Mouse (Mus musculus) hindbrain, embryonic 11.5 days (tissue): Measurements from ENCODE around the gene Gzmc. TPM values are rescaled to one million over a fixed set of nuclear protein-coding genes. Genes with fewer than 3 reads are reported as not detected.
"Not testable (repeated sequence)": the region's sequence is repeated elsewhere in the genome, so short reads cannot be mapped to it uniquely, and the experiment has no call there.

ENCODE experiments used
- ATAC-seq: fragments of 200-750 bp; cut with Nextera tagmentation; 2 replicates; pipeline ENCODE4 v1.8.0; 2017; ENCODE audit warnings: mild to moderate bottlenecking, moderate TSS enrichment, moderate library complexity; ENCODE audit not compliant: low FRiP score
- DNase-seq: peaks from one replicate; pipeline ENCODE4 v3.0.0-alpha.2; 2015; ENCODE audit warnings: low spot score
- H3K27ac ChIP-seq: fragments of 300-500 bp; sonication (generic); 2 replicates; pipeline ENCODE4 v1.5.1; 2014; ENCODE audit warnings: mild to moderate bottlenecking, low read depth, low read length
- H3K27me3 ChIP-seq: fragments of 300-500 bp; sonication (generic); 2 replicates; pipeline ENCODE4 v1.6.1; 2014; ENCODE audit warnings: mild to moderate bottlenecking, low read length, moderate library complexity, mixed read lengths; ENCODE audit not compliant: control insufficient read depth, insufficient read depth
- H3K36me3 ChIP-seq: fragments of 300-500 bp; sonication (generic); 2 replicates; pipeline ENCODE4 v1.6.1; 2014; ENCODE audit warnings: mild to moderate bottlenecking, low read length, moderate library complexity, mixed read lengths; ENCODE audit not compliant: control insufficient read depth, insufficient read depth
- H3K4me1 ChIP-seq: fragments of 300-500 bp; sonication (generic); replicated peaks from 2 replicates; pipeline ENCODE4 v1.6.1; 2014; ENCODE audit warnings: low read length, mixed read lengths; ENCODE audit not compliant: control insufficient read depth, insufficient read depth
- H3K4me2 ChIP-seq: fragments of 300-500 bp; sonication (generic); replicated peaks from 2 replicates; pipeline ENCODE4 v1.6.1; 2014; ENCODE audit warnings: mild to moderate bottlenecking, low read depth, low read length
- H3K4me3 ChIP-seq: fragments of 300-500 bp; sonication (generic); 2 replicates; pipeline ENCODE4 v1.5.1; 2014; ENCODE audit warnings: low read depth, low read length
- H3K9ac ChIP-seq: fragments of 300-500 bp; sonication (generic); 2 replicates; pipeline ENCODE4 v1.6.1; 2014; ENCODE audit warnings: low read depth, low read length
- H3K9me3 ChIP-seq: fragments of 300-500 bp; sonication (generic); 2 replicates; pipeline ENCODE4 v1.6.1; 2016; ENCODE audit warnings: low read length; ENCODE audit not compliant: control insufficient read depth
- WGBS: fragments of 180-500 bp; shearing (Covaris S2); extraction: QIAGEN DNeasy Blood & Tissue Kit; methylation state at CpG from one replicate; pipeline ENCODE4 v1.1.7; 2014; 5-methylcytosine and 5-hydroxymethylcytosine counted together
- polyA plus RNA-seq: library from polyadenylated mRNA; unstranded; fragments of >200 nt; fragmentation: Nextera tagmentation; extraction: Ambion mirVana; gene quantifications from 2 replicates; pipeline ENCODE4 v1.2.1, GENCODE M21; 2014

Gene Gzmc
- not detected in 2 replicates for polyA plus RNA-seq

DNA sequence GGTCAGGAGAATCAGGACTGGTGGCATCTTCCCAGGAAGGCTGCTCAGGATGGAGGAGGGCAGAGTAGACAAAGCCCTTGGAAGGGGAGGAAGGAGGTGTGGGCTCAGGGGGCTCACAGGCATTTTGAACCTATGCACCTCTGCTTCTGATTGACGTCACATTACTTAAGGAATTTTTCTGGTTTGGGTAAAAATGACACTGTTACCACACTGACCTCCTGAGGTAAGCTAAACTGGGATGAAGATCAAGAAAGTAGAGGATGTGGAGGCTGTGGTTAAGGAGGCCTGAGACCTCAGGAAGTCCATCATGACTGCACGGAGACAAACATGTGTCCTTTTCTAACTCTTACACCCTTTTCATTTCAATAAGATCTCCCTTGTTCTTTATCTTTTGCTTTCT, at the start of gene Gzmc:
Gene Gzmc (minus strand): TSS at position 101 of the 400 bp plus-strand sequence.
- Histone ChIP-seq H3K9ac (no peak within 1 kb of the TSS), H3K9me3 (no peaks in the 10 kb centered on the region), H3K4me3 (no peak within 1 kb of the TSS), H3K4me1 (no peaks in the 10 kb centered on the region), H3K27me3 (no peaks in the 10 kb centered on the region), H3K27ac (no peak within 1 kb of the TSS), H3K36me3 (no peaks in the 10 kb centered on the region), H3K4me2 (no peak within 1 kb of the TSS)
- DNase-seq (no peak), ATAC-seq (no peak)
- WGBS, result 84% methylated on average over 2 of the region's 2 CpGs

DNA sequence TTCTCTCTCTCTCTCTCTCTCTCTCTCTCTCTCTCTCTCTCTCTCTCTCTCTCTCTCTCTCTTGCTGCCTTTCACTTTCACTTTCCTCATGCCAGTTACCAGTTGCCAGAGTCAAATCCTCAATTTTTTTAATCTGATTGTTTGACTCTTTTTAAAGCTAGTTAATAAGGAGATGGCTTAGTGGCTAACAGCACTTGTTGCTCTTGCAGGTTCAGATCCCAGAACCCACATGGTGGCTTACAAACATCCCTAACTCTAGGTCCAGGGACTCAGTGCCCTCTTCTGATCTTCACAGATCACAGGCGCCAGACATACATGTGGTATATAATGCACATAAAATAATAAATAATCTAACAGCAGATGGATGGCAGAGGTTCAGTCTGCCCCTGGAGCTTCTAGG, 49.4 kb upstream of the Gzmc start:
- WGBS, result 97% methylated on average over 1 of the region's 1 CpGs
- H3K4me1 ChIP-seq, result no peaks in the 10 kb centered on the region
- H3K9me3 ChIP-seq, result no peaks in the 10 kb centered on the region
- no peaks in the 10 kb centered on the region for H3K27me3 ChIP-seq
- ATAC-seq, result no peak
- H3K9ac ChIP-seq, result no peak overlapping the region
- no peak for DNase-seq
- H3K4me2 ChIP-seq, result no peak overlapping the region
- no peaks in the 10 kb centered on the region for H3K36me3 ChIP-seq
- no peak overlapping the region for H3K27ac ChIP-seq
- no peak overlapping the region for H3K4me3 ChIP-seq

DNA sequence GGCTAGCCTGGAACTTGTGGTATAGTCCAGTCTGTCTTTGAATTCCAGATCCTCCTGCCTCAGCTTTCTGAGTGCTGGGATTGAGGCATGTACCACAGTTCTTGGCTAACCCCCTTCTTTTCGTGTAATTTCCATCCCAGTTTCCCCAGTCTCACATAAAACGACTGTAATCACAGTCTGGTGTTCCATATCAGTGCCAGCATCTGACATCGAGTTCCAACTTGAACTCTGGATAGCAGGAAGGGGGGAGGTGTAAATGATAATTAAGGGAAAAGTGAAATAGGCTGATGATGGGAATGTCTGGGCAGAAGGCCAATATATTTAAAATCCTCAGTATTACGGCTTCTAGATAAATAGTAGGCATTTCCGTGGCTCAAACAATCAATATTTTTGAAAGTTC, 46.6 kb upstream of the Gzmc start:
- no peaks in the 10 kb centered on the region for H3K27me3 ChIP-seq
- H3K4me3 ChIP-seq, result no peak overlapping the region
- WGBS, result 83% methylated on average over 5 of the region's 5 CpGs
- H3K9ac ChIP-seq, result no peak overlapping the region
- H3K4me2 ChIP-seq, result no peak overlapping the region
- H3K9me3 ChIP-seq, result no peaks in the 10 kb centered on the region
- DNase-seq, result no peak
- no peaks in the 10 kb centered on the region for H3K36me3 ChIP-seq
- no peak overlapping the region for H3K27ac ChIP-seq
- no peaks in the 10 kb centered on the region for H3K4me1 ChIP-seq
- ATAC-seq, result no peak

DNA sequence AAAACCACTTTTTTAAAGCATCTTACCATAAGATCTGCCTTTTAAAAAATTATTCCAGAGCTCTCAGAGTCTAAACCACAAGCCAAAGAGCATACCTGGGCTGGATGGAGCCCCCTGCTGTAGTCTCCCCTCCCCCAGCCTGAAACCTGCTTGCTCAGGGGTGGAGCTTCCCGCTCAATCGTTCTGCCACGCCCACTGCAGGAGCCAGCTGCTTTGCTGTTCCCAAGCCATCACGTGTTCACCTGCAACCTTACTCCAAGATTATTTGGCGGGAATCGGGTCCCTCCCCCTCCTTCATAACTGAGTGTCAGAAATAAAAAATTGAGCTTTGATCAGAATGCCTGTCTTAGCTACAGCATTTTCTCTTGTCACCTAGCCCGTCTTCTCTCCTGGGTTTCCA, 44.2 kb upstream of the Gzmc start:
- not testable (repeated sequence) for H3K27me3 ChIP-seq, H3K4me1 ChIP-seq, ATAC-seq, H3K9ac ChIP-seq, H3K27ac ChIP-seq, H3K36me3 ChIP-seq, DNase-seq, H3K4me3 ChIP-seq, H3K4me2 ChIP-seq, H3K9me3 ChIP-seq
- 51% methylated on average over 7 of the region's 7 CpGs for whole genome bisulfite sequencing

DNA sequence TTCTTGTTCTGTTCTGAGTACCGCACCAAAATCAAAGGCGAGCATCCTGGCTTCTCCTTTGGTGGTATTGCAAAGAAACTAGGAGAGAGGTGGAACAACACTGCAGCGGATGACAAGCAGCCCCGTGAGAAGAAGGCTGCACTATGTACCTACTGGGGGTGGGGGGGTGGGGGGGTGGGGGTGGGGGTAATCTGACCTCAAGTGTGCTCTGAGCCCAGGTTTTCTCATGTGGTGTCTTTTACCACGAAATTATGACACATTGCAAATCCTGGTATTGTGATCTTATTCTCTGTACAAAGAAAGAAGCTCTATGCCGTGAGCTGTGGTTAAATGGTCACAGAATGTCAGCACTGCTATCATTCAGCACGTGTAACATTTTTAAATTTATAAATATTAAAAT, 41.6 kb upstream of the Gzmc start:
- H3K4me3 ChIP-seq, H3K9ac ChIP-seq, ATAC-seq, H3K4me1 ChIP-seq, H3K27ac ChIP-seq, DNase-seq, H3K9me3 ChIP-seq, H3K27me3 ChIP-seq, H3K36me3 ChIP-seq, H3K4me2 ChIP-seq: not testable (repeated sequence)
- WGBS, result 81% methylated on average over 7 of the region's 7 CpGs

DNA sequence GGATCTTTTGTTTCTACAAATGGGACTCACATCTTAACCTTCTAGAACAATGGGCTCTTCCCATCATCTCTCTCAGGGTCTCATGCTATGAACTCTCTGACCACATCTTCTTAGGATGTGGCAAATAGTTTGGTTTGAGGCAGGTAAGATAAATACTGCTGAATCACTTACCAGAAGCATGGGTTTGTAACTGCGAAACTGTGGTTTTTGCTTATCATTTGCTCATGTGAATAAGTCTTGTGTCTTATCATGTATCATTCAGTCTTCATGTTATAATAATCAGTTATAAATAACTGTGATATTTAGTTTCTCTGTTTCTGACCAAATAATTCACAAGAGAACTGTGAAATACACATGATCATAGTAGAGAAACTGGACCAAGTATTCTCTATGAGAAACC, 31.7 kb upstream of the Gzmc start:
- no peak overlapping the region for H3K27ac ChIP-seq
- WGBS, result 95% methylated on average over 1 of the region's 1 CpGs
- no peak overlapping the region for H3K9ac ChIP-seq
- H3K36me3 ChIP-seq, result no peaks in the 10 kb centered on the region
- DNase-seq, result no peak
- H3K4me2 ChIP-seq, result no peak overlapping the region
- H3K9me3 ChIP-seq, result no peaks in the 10 kb centered on the region
- H3K4me3 ChIP-seq, result no peak overlapping the region
- ATAC-seq, result no peak
- H3K27me3 ChIP-seq, result no peaks in the 10 kb centered on the region
- no peaks in the 10 kb centered on the region for H3K4me1 ChIP-seq

DNA sequence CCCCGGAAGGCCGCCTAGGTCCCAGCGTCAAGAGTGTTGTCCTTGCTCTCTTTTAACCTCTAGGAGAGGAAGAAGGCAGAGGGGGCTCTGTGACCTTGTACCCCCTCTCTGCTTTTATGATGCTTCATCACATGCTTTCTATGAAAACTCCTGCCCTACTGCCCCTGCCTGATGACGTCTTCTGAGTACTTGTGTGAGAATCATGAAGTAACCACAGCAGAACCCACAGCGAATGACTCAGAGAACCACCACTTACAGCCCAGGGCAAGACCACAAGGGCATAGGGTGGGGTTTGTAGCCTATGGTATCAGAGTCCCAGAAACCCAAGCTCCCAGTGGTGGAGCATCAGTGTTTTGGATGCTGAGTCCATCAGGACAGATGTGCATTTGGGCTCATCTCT, 27.7 kb upstream of the Gzmc start, which contains the start of gene Gzmb:
Gene Gzmb (minus strand): TSS at position 108 of the 400 bp plus-strand sequence.
- ATAC-seq (no peak), DNase-seq (no peak)
- Histone ChIP-seq H3K4me2 (no peak within 1 kb of the TSS), H3K27me3 (no peaks in the 10 kb centered on the region), H3K9ac (no peak within 1 kb of the TSS), H3K36me3 (no peaks in the 10 kb centered on the region), H3K27ac (no peak within 1 kb of the TSS), H3K4me3 (no peak within 1 kb of the TSS), H3K4me1 (no peaks in the 10 kb centered on the region), H3K9me3 (no peaks in the 10 kb centered on the region)
- WGBS, result 89% methylated on average over 5 of the region's 5 CpGs

DNA sequence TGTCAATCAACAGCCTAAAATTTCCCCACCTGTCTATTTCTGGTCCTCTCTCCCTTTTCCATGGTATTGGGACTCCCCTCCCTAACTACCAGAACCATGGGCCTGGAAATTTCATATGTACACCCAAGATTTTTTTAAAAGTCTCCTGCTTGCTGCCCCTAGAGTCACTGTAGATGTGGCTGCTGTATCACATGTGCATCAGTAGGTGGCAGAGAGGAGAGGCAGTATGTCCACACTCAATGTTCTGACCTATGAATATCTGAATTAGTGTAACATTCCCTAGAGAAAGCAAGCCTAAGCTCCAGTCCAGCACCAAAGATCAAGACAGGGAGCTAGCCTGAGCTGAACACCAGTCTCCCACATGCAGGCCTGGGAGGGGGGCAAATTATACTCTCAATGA, 6.0 kb upstream of the Gzmc start:
- no peak overlapping the region for H3K9ac ChIP-seq
- H3K27ac ChIP-seq, result no peak overlapping the region

DNA sequence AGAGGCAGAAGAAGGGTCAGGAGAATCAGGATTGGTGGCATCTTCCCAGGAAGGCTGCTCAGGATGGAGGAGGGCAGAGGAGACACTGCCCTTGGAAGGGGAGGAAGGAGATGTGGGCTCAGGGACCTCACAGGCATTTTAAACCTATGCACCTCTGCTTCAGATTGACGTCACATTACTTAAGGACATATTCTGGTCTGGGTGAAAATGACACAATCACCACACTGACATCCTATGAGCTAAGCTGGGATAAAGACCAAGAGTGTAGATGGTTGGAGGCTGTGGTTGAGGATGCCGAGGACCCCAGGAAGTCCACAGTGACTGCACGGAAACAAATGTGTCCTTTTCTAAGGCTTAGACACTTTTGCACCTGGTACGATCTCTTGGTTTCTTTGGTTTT, 23.1 kb downstream of the Gzmc start, which contains the start of gene Gzmf:
Gene Gzmf (minus strand): TSS at position 101 of the 400 bp plus-strand sequence.
- Histone ChIP-seq H3K36me3 (no peaks in the 10 kb centered on the region), H3K4me3 (no peak within 1 kb of the TSS), H3K4me2 (no peak within 1 kb of the TSS), H3K9me3 (no peaks in the 10 kb centered on the region), H3K27ac (no peak within 1 kb of the TSS), H3K4me1 (no peaks in the 10 kb centered on the region), H3K9ac (no peak within 1 kb of the TSS), H3K27me3 (no peaks in the 10 kb centered on the region)
- no peak for DNase-seq
- WGBS, result 87% methylated on average over 4 of the region's 4 CpGs
- ATAC-seq, result no peak

More for the DNA sequence above, 6.0 kb upstream of the Gzmc start:
- DNase-seq (no peak), ATAC-seq (no peak)
- Histone ChIP-seq H3K4me3 (no peak overlapping the region), H3K9me3 (no peaks in the 10 kb centered on the region), H3K27me3 (no peaks in the 10 kb centered on the region), H3K4me2 (no peak overlapping the region), H3K4me1 (no peaks in the 10 kb centered on the region), H3K36me3 (no peaks in the 10 kb centered on the region)
